Comparison of ENCODE assay signal across 18 mouse cellular contexts in genomic region chrX:150830297-150830696, GRCm38 (mm10). TPM values are rescaled to one million over a fixed set of nuclear protein-coding genes. Genes with fewer than 3 reads are reported as not detected.
DNase-seq lines count a peak whose midpoint lies in the region; ATAC-seq lines count a peak whose summit lies in the region.
"Had no signal": no experiment of that assay in that cellular context is flagged by ENCODE, and none has a peak within 500 bp of the region (broad histone marks: within the 10 kb centered on the region; RNA-seq: fewer than 3 reads in every experiment).

No protein-coding gene starts in this region.

- WGBS in intestine, embryonic 15.5 days: 73% methylated on average over 4 of the region's 4 CpGs

- no peaks in the 10 kb centered on the region for H3K36me3 ChIP-seq in intestine, embryonic 15.5 days
- H3K36me3 ChIP-seq: forebrain, embryonic 12.5 days; G1E; heart, embryonic 10.5 days had no signal

- intact Hi-C loops in heart, postnatal 10 days (cut with DNase I): no loop called here
- intact Hi-C loops in heart, postnatal 25 days (cut with DNase I): no loop called here

- DNase-seq in heart, postnatal 10 days: peak; percentile 25 to 31
- DNase-seq in heart, postnatal 25 days (ENCODE audit: low spot score): no peak
- peak; percentile 9 for DNase-seq in lung, postnatal 10 days
- no peak for DNase-seq in lung, adult 18-20 months
- DNase-seq in adrenal gland, postnatal 36 days: peak; percentile 70 to 78
- DNase-seq in testis, postnatal 10 days (ENCODE audit: low spot score): peak; percentile 58
- DNase-seq: cerebellum, adult 9-11 months; embryo, embryonic 11 days; kidney, adult 2 months; kidney, postnatal 14 days; thymus, postnatal 36 days had no signal

- no peaks in the 10 kb centered on the region for H3K4me1 ChIP-seq in intestine, embryonic 15.5 days (replicated peaks)
- H3K4me1 ChIP-seq: forebrain, embryonic 12.5 days; heart, embryonic 10.5 days had no signal

- no peak overlapping the region for H3K9ac ChIP-seq in intestine, embryonic 15.5 days
- H3K9ac ChIP-seq: forebrain, embryonic 12.5 days; liver, embryonic 14.5 days had no signal

- H3K4me3 ChIP-seq in intestine, embryonic 15.5 days (replicated peaks): no peak overlapping the region
- H3K4me3 ChIP-seq: forebrain, embryonic 12.5 days; heart, embryonic 10.5 days; left cerebral cortex, adult 2 months had no signal

- no peak overlapping the region for H3K27ac ChIP-seq in intestine, embryonic 15.5 days
- H3K27ac ChIP-seq: forebrain, embryonic 12.5 days; heart, embryonic 10.5 days; hindbrain, postnatal 0 days; left cerebral cortex, adult 2 months; liver, embryonic 14.5 days had no signal

- no peak for ATAC-seq in intestine, embryonic 15.5 days
- ATAC-seq: hindbrain, postnatal 0 days had no signal

- no peaks in the 10 kb centered on the region for H3K9me3 ChIP-seq in intestine, embryonic 15.5 days
- H3K9me3 ChIP-seq: forebrain, embryonic 12.5 days; G1E; heart, embryonic 10.5 days had no signal

- H3K4me2 ChIP-seq in intestine, embryonic 15.5 days (replicated peaks): no peak overlapping the region
- H3K4me2 ChIP-seq: forebrain, embryonic 12.5 days had no signal

- H3K27me3 ChIP-seq in intestine, embryonic 15.5 days (replicated peaks): no peaks in the 10 kb centered on the region

RNA-seq across cellular contexts. Expression of gene Maged2, which starts 16.2 kb away (rescaled TPM):
- total RNA-seq in heart, postnatal 10 days (2021): 100 to 1,000 TPM; 135 to 152 TPM
- 10 to 100 TPM; 30.5 to 32.3 TPM for total RNA-seq in heart, postnatal 25 days (2021)
- total RNA-seq in adrenal gland, postnatal 36 days (2021): 100 to 1,000 TPM in 1 of 2 experiments, 10 to 100 TPM in 1; 89.1 to 126 TPM
- 348 and 377 TPM in 2 replicates for polyA plus RNA-seq in intestine, embryonic 15.5 days (2015; fragmentation: Nextera tagmentation; extraction: Ambion mirVana)

Comparison
In these comparisons a context has a peak if more than half of its experiments do, and no peak if none do; other contexts are left out.
1. DNase-seq: peak in heart, postnatal 10 days (2 of 2), lung, postnatal 10 days (single experiment), adrenal gland, postnatal 36 days (2 of 2) and testis, postnatal 10 days (single experiment); none in heart, postnatal 25 days (single experiment) and lung, adult 18-20 months (0 of 2).